Mouse (Mus musculus): ENCODE results near the gene Sbk2. TPM values are rescaled to one million over a fixed set of nuclear protein-coding genes. Genes with fewer than 3 reads are reported as not detected.

Gene Sbk2
- polyA plus RNA-seq, 1 experiment from 2014 or later = not detected

DNA sequence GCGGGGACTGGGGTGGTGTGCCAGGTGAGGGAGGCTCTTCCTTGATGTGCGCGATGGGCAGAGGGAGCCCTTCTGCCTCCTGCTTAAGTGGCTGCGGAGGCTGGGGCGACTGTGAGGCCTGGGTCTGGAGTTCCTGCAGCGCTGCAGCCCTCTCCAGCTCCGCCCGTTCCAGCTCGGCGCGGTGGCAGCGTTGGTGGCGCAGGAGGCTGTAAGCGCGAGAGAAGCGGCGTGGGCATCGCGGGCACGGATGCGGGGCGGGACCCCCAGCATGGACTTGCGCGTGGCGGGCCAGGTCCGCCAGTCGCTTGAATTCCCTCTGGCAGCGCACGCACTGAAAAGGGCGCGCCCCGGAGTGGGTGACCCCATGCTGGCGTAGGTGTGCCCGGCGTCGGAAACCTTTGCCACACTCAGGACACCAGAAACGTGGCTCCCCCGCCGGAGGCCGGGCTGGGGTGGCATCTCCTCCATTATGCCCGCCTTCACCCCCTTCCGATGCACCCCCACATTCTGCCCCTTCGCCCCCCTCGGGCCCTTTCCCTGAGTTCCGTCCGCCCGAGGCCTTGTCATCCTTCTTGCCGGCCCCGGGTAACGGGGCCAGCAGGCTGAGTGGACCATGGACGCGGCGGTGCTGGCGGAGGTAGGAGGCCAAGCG, 29.3 kb upstream of the Sbk2 start:
- no peak overlapping the region for H3K4me2 ChIP-seq
- H3K27me3 ChIP-seq = peaks cover 49% of the 10 kb centered on the region
- ATAC-seq (ENCODE audit: low read depth) (no peak), DNase-seq (no peak)
- peaks cover 11% of the 10 kb centered on the region for H3K36me3 ChIP-seq
- no peaks in the 10 kb centered on the region for H3K9me3 ChIP-seq (replicated peaks)
- 32% methylated on average over 54 of the region's 55 CpGs for WGBS (ENCODE audit: insufficient replicate concordance)
- no peak overlapping the region for H3K9ac ChIP-seq
- peaks cover 7% of the 10 kb centered on the region; the same call in 1 of the 2 replicates for H3K4me1 ChIP-seq (replicated peaks)
- H3K4me3 ChIP-seq (replicated peaks) = no peak overlapping the region
- no peak overlapping the region for H3K27ac ChIP-seq

DNA sequence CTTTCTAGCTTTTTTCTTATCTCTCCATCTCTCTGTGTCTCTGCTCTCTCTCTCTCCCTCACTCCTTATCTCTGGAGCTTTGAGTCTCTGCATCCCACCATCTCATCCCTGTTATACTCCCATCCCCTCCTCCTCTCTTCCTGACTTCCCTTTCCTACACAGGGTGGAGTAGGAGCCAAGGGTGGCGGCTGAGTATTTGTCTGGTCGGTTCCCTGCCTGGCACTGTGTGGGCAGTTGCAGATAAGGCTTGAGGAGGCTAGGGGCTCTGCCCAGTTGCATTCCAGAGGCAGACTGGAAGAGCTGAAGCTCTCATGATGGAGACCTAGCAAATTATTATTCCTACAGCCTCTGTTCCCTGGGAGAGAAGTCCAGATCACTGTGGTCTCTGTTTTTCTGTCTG, 24.0 kb upstream of the Sbk2 start:
- H3K36me3 ChIP-seq = peaks cover 6% of the 10 kb centered on the region
- ATAC-seq (ENCODE audit: low read depth) = no peak
- H3K27ac ChIP-seq = no peak overlapping the region
- peaks cover 12% of the 10 kb centered on the region for H3K27me3 ChIP-seq
- no peak for DNase-seq
- H3K9ac ChIP-seq = no peak overlapping the region
- H3K4me2 ChIP-seq = no peak overlapping the region
- WGBS (ENCODE audit: insufficient replicate concordance) = 26% methylated on average over 2 of the region's 2 CpGs
- no peaks in the 10 kb centered on the region for H3K4me1 ChIP-seq (replicated peaks)
- no peaks in the 10 kb centered on the region for H3K9me3 ChIP-seq (replicated peaks)
- no peak overlapping the region for H3K4me3 ChIP-seq (replicated peaks)

DNA sequence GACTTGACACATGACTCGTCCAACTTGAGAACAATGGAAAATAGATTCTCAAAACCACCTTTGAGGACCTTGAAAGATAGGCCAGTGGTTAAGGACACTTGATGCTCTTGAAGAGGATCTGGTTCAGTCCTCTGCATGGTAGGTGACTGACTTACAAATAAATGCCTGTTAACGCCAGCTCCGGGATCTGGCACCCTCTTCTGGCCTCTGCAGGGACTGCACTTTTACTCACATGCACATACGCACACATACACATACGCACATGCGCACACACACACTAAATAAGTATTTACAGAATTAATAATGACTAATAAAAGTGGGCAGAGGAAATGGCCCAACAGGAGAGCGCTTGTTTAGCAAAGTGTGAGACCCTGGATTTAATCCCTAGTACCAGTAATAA, 12.6 kb upstream of the Sbk2 start:
- Histone ChIP-seq H3K27ac (no peak overlapping the region), H3K4me1 (replicated peaks) (no peaks in the 10 kb centered on the region), H3K27me3 (peaks cover 10% of the 10 kb centered on the region; the same call in 1 of the 2 replicates), H3K4me3 (replicated peaks) (no peak overlapping the region), H3K4me2 (no peak overlapping the region), H3K9me3 (replicated peaks) (no peaks in the 10 kb centered on the region; the same call in 1 of the 2 replicates), H3K36me3 (no peaks in the 10 kb centered on the region), H3K9ac (no peak overlapping the region)
- ATAC-seq (ENCODE audit: low read depth) = no peak
- WGBS (ENCODE audit: insufficient replicate concordance) = 82% methylated on average over 7 of the region's 7 CpGs
- no peak for DNase-seq

DNA sequence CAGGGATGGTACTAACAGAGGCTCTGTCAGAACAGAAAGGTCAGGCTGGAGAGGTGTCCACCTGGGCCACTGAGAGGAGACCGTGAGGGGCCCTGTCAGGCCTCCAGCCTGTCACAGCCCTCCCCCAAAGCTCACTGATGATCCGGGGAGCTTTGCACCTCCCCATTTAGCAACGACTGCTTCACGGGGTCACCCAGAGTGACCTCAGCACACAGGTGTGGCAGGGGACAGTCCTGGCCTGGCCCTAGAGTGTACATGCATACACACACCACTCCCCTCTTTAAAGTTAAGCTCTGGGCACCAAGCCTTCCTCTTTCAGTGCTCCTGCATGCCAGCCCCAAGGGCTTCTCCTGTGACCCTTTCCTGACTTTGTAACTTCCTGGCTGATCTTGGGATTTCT, 11.2 kb upstream of the Sbk2 start:
- ATAC-seq (ENCODE audit: low read depth) (peak; percentile 55; the same call in 1 of the 2 replicates), DNase-seq (no peak)
- Histone ChIP-seq H3K27me3 (peaks cover 11% of the 10 kb centered on the region; the same call in 1 of the 2 replicates), H3K4me3 (replicated peaks) (no peak overlapping the region), H3K27ac (no peak overlapping the region), H3K4me2 (no peak overlapping the region), H3K9ac (no peak overlapping the region), H3K4me1 (replicated peaks) (no peaks in the 10 kb centered on the region), H3K9me3 (replicated peaks) (no peaks in the 10 kb centered on the region; the same call in 1 of the 2 replicates), H3K36me3 (no peaks in the 10 kb centered on the region)
- 43% methylated on average over 4 of the region's 4 CpGs for WGBS (ENCODE audit: insufficient replicate concordance)

DNA sequence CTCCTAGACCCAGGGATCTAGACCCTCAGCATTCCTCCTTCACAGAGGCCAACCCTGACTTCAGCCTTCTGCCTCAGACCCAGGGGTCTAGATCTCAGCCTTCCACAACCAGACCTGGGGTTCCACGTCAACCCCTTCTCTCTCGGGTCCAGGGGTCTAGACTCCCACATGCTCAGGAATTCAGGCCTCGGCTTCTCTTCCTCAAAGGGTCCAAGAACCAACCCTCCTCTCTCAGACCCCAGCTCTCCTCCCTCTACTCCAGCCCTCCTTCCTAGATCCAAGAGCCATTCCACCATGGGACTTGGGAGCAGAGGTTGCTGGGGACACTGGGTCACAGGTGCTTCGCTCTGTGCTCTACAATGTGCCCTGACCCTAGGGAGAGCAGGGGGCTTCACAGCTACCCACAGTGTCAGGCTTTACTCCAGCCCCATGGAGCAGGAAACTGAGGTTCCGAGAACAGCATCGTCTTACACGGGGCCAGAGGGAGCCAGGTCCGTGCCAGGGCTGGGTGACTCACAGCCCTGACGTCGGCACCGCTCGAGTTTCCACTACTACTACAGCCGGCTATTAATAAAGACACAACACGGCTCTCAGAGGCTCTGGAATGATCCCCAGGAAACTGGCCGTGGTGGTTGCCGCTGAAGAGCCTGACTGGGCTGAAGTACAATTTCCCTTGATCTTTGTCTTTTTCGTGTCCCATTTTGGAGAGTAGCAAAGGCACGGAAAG, 8.3 kb upstream of the Sbk2 start:
- H3K9ac ChIP-seq = no peak overlapping the region
- no peaks in the 10 kb centered on the region for H3K4me1 ChIP-seq (replicated peaks)
- H3K4me3 ChIP-seq (replicated peaks) = no peak overlapping the region
- H3K27ac ChIP-seq = no peak overlapping the region
- no peak for DNase-seq
- H3K36me3 ChIP-seq = no peaks in the 10 kb centered on the region
- H3K4me2 ChIP-seq = no peak overlapping the region
- no peak for ATAC-seq (ENCODE audit: low read depth)
- WGBS (ENCODE audit: insufficient replicate concordance) = 50% methylated on average over 18 of the region's 18 CpGs
- peaks cover 11% of the 10 kb centered on the region; the same call in 1 of the 2 replicates for H3K27me3 ChIP-seq
- no peaks in the 10 kb centered on the region; the same call in 1 of the 2 replicates for H3K9me3 ChIP-seq (replicated peaks)

DNA sequence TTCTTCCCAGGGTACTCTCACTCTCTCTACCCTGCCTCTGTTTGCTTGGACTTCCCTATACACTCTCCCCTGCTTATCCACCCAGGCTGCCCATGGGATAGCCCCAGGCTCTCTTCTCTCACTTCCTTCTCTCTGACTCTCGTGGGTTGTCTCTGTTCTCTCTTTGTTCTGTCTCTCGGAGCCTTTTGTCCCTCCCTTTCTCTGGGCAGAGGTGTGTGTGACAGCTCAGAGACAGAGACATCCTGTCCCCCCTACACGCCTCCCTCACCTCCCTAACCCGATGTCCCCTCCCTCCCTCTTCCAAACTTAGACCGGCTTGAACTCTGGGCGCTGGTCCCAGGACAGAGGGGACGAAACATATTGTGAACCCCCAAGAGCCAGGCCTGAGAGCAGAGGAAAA, 7.5 kb upstream of the Sbk2 start:
- Histone ChIP-seq H3K9me3 (replicated peaks) (no peaks in the 10 kb centered on the region; the same call in 1 of the 2 replicates), H3K27me3 (peaks cover 11% of the 10 kb centered on the region; the same call in 1 of the 2 replicates), H3K4me1 (replicated peaks) (no peaks in the 10 kb centered on the region), H3K4me2 (no peak overlapping the region), H3K4me3 (replicated peaks) (no peak overlapping the region), H3K27ac (no peak overlapping the region), H3K36me3 (no peaks in the 10 kb centered on the region), H3K9ac (no peak overlapping the region)
- DNase-seq (no peak), ATAC-seq (ENCODE audit: low read depth) (no peak)
- WGBS (ENCODE audit: insufficient replicate concordance) = 20% methylated on average over 7 of the region's 7 CpGs

DNA sequence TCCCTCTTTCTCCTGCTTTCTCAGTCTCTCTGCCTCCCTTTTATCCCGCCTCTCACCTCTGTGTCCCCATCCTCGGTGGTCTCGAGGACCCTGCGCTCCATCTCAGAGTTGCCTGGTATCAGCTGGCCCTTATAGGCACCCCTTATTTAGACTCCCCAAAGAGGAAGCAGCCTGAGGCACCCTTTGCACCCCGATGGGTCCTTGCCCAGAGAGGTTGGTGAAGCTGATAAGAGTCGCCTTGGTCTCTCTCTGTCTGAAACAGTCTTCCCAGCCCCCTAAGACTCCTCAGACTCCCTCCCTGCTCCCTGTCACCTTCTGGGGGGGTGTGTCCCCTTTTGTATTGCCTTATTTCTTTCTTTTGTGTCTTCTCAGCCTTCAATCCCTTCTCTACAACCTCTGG, 6.9 kb upstream of the Sbk2 start, which contains the start of gene Sbk3:
TSS of gene Sbk3 (minus strand) at position 101 of the 400 bp plus-strand sequence.
- Histone ChIP-seq H3K9me3 (replicated peaks) (no peaks in the 10 kb centered on the region), H3K27me3 (peaks cover 11% of the 10 kb centered on the region; the same call in 1 of the 2 replicates), H3K4me3 (replicated peaks) (no peak within 1 kb of the TSS), H3K36me3 (no peaks in the 10 kb centered on the region), H3K4me2 (no peak within 1 kb of the TSS), H3K27ac (no peak within 1 kb of the TSS), H3K4me1 (replicated peaks) (no peaks in the 10 kb centered on the region), H3K9ac (no peak within 1 kb of the TSS)
- WGBS (ENCODE audit: insufficient replicate concordance) = 18% methylated on average over 6 of the region's 6 CpGs
- ATAC-seq (ENCODE audit: low read depth) = no peak
- DNase-seq = no peak

DNA sequence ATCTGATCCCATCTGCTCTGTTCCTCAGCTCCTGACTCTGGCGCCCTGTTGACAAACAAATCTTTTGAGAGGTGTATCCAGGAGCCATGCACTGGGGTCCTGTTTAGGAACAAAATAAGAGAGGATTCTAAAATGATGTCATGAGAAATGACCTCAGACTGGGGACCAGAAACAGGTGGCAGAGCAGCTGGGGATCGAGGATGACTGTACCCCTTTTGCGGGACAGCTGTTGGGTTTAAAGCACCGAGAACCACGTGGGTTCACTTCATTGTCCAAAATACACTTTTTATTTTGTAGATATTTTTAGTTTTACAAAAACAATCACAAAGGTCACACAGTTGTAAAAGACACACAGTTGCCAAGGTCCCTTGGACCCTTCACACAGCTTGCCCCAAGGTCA, 782 bp upstream of the Sbk2 start:
- no peaks in the 10 kb centered on the region for H3K4me1 ChIP-seq (replicated peaks)
- no peak for ATAC-seq (ENCODE audit: low read depth)
- 63% methylated on average over 5 of the region's 5 CpGs for WGBS (ENCODE audit: insufficient replicate concordance)
- H3K9ac ChIP-seq = no peak overlapping the region
- no peaks in the 10 kb centered on the region for H3K27me3 ChIP-seq
- H3K36me3 ChIP-seq = no peaks in the 10 kb centered on the region
- no peak overlapping the region for H3K27ac ChIP-seq
- H3K9me3 ChIP-seq (replicated peaks) = no peaks in the 10 kb centered on the region
- no peak overlapping the region for H3K4me2 ChIP-seq
- no peak for DNase-seq
- H3K4me3 ChIP-seq (replicated peaks) = no peak overlapping the region

DNA sequence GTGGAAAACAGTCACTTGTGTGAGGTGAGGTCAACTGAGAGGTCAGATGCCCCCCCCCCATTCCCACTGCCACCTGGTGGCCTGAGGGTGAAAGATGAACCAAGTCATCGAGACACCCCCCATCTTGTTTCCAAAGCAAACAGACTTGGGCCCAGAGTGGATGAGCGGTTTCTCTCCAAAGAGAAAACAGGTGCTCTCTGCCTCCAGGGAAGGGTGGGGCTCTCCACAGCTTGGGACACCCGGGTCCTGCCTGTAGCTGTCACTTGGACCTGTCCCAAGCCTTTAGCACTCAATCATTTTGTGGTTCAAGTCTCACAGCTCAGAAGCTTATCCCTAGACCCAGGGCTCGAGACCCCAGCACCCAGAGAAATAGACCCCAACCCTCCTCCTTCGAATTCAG, 679 bp downstream of the Sbk2 start:
- H3K4me1 ChIP-seq (replicated peaks) = no peaks in the 10 kb centered on the region
- no peaks in the 10 kb centered on the region for H3K27me3 ChIP-seq
- H3K4me2 ChIP-seq = no peak overlapping the region
- no peak overlapping the region for H3K9ac ChIP-seq
- no peak overlapping the region for H3K27ac ChIP-seq
- H3K36me3 ChIP-seq = no peaks in the 10 kb centered on the region
- H3K9me3 ChIP-seq (replicated peaks) = no peaks in the 10 kb centered on the region
- no peak overlapping the region for H3K4me3 ChIP-seq (replicated peaks)
- DNase-seq (no peak), ATAC-seq (ENCODE audit: low read depth) (no peak)
- WGBS (ENCODE audit: insufficient replicate concordance) = 50% methylated on average over 5 of the region's 5 CpGs

DNA sequence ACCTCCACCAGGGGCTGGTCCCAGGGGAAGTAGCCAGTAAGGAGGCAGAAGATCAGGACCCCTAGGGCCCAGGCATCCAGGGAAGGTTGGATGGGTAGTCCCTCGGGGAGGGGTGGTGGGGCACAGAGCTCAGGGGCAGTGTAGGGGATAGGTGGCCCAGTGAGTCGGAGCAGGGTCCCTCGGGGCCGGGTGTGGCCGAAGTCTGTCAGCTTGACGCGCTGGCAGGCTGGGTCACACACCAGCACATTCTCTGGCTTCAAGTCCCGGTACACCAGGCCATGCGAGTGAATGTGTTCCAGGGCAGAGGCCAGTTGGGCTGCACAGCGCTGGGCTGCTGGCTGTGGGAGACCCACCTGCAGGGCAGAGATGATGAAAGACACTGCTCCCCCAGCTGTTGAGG, 6.8 kb downstream of the Sbk2 start:
- no peak overlapping the region for H3K4me2 ChIP-seq
- no peaks in the 10 kb centered on the region for H3K27me3 ChIP-seq
- DNase-seq = no peak
- no peaks in the 10 kb centered on the region for H3K36me3 ChIP-seq
- WGBS (ENCODE audit: insufficient replicate concordance) = 80% methylated on average over 10 of the region's 10 CpGs
- H3K9me3 ChIP-seq (replicated peaks) = no peaks in the 10 kb centered on the region
- no peaks in the 10 kb centered on the region for H3K4me1 ChIP-seq (replicated peaks)
- H3K4me3 ChIP-seq (replicated peaks) = no peak overlapping the region
- ATAC-seq (ENCODE audit: low read depth) = no peak
- no peak overlapping the region for H3K27ac ChIP-seq
- no peak overlapping the region for H3K9ac ChIP-seq

DNA sequence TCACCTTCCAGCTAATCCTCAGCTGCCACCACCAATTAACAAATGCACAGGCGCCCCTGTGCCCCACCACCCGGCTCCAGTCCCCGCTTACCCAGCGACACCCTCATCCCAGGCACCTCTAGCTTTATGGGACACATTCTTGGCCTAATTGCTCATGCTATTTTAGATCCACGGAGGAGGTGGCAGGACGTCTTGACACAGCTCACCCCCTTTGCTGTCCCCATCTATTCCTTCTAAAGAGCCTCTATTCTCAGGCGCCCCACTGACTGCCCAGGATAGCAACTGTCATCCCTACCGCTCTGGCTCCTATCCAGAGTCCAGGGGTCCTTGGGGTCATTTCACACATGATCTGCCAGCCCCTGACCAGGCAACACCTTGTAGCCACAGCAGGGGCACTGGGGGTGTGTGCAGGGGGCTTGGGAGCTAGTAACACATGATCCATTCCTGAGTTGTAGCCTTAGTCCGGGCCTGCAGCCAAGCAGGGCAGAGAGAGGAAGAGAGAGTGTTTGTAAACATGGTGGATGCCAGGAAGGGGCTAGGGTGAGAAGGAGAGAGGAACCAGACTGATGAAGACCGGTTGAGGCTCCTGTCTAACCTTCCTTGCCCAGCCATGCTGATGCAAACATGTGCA, 10.3 kb downstream of the Sbk2 start:
- Histone ChIP-seq H3K4me3 (replicated peaks) (no peak overlapping the region), H3K9ac (no peak overlapping the region)
- ATAC-seq (ENCODE audit: low read depth) = no peak

More for the DNA sequence above, 10.3 kb downstream of the Sbk2 start:
- Histone ChIP-seq H3K4me1 (replicated peaks) (no peaks in the 10 kb centered on the region), H3K27ac (no peak overlapping the region), H3K36me3 (no peaks in the 10 kb centered on the region), H3K4me2 (no peak overlapping the region), H3K9me3 (replicated peaks) (no peaks in the 10 kb centered on the region), H3K27me3 (no peaks in the 10 kb centered on the region)
- 22% methylated on average over 10 of the region's 10 CpGs for whole genome bisulfite sequencing (ENCODE audit: insufficient replicate concordance)
- DNase-seq = no peak
